8 mouse cellular contexts compared by ENCODE assay signal in genomic region chr8:121898401-121898931, GRCm38 (mm10). TPM values are rescaled to one million over a fixed set of nuclear protein-coding genes. Genes with fewer than 3 reads are reported as not detected.
DNase-seq lines count a peak whose midpoint lies in the region; ATAC-seq and TF ChIP-seq lines count a peak whose summit lies in the region.

No protein-coding gene starts in this region.

- H3K27ac ChIP-seq in MEL (ENCODE audit: control insufficient read depth, low read depth, low read length): peak overlapping the region; percentile 86
- H3K27ac ChIP-seq in forebrain, postnatal 0 days (ENCODE audit: low read depth, low read length): peak overlapping the region; percentile 87
- peak overlapping the region; percentile 89 for H3K27ac ChIP-seq in layer of hippocampus, adult 2 months

- DNase-seq in MEL (ENCODE audit: low read depth, low spot score): peak; percentile 95
- peak; percentile 59 to 74 for DNase-seq in cerebellum, adult 18-20 months
- peak; percentile 79 for DNase-seq in forebrain, postnatal 0 days
- peak; percentile 60 to 71 for DNase-seq in heart, postnatal 36 days
- DNase-seq in layer of hippocampus, adult 2 months (ENCODE audit: low spot score in 2 of 2): peak; percentile 72 to 84
- DNase-seq in lung, adult 2 months: peak; percentile 68
- peak; percentile 60 for DNase-seq in thymus, postnatal 4 days

- H3K4me3 ChIP-seq in MEL (ENCODE audit: control insufficient read depth in 1 of 2, insufficient read depth in 1 of 2, low read depth in 2 of 2, low read length in 2 of 2): peak overlapping the region; percentile 6 to 21; a peak in 2 of 4 replicates
- 0 out of 2 replicates have a peak overlapping the region, but pooled peaks have one; percentile 7 for H3K4me3 ChIP-seq in forebrain, postnatal 0 days (ENCODE audit: low read depth, low read length)
- H3K4me3 ChIP-seq in layer of hippocampus, adult 2 months: peak overlapping the region; percentile 28
- H3K4me3 ChIP-seq in lung, adult 2 months (replicated peaks; ENCODE audit: extremely low read depth, low read depth, low read length): no peak overlapping the region

- ATAC-seq in forebrain, postnatal 0 days: peak; percentile 94
- ATAC-seq in neutrophil, adult 5-6 weeks (ENCODE audit: extremely low read depth, insufficient number of reproducible peaks, low FRiP score, poor library complexity, severe bottlenecking): peak; percentile 49

- H3K4me1 ChIP-seq in MEL (ENCODE audit: control insufficient read depth in 1 of 2, insufficient read depth in 2 of 2, low read length in 2 of 2): peaks cover 22 to 50% of the 10 kb centered on the region in 2 experiments; a peak in 3 of 4 replicates
- H3K4me1 ChIP-seq in forebrain, postnatal 0 days (ENCODE audit: insufficient read depth): peaks cover 19% of the 10 kb centered on the region
- peaks cover 2% of the 10 kb centered on the region; the same call in 1 of the 2 replicates for H3K4me1 ChIP-seq in lung, adult 2 months (ENCODE audit: control insufficient read depth, insufficient read depth, low read length)

- no peak for TF ChIP-seq RAD21 in MEL (IDR thresholded peaks at IDR 0.05; ENCODE audit: low read depth, low read length)

- TF ChIP-seq EP300 in MEL (IDR thresholded peaks at IDR 0.05; ENCODE audit: low read depth in 1 of 2, low read length in 2 of 2): no peak; a peak in 1 of 4 replicates

- peaks cover 88% of the 10 kb centered on the region for H3K79me2 ChIP-seq in MEL (ENCODE audit: control insufficient read depth, insufficient read depth, low read length, poor library complexity)

- TF ChIP-seq CTCF in MEL (IDR thresholded peaks at IDR 0.05 in 2 of 3, conservative IDR thresholded peaks at IDR 0.05 in 1 of 3; ENCODE audit: control insufficient read depth in 1 of 3, insufficient read depth in 1 of 3, low read depth in 2 of 3, low read length in 3 of 3, poor library complexity in 1 of 3, severe bottlenecking in 1 of 3): peak in 2 of 3 experiments; percentile 17 to 21; a peak in 3 of 6 replicates
- TF ChIP-seq CTCF in forebrain, postnatal 0 days (IDR thresholded peaks at IDR 0.05; ENCODE audit: low read depth): peak; percentile 27; the same call in 1 of the 2 replicates
- TF ChIP-seq CTCF in layer of hippocampus, adult 2 months (conservative IDR thresholded peaks at IDR 0.05): peak; percentile 16; the same call in 1 of the 2 replicates
- no peak for TF ChIP-seq CTCF in lung, adult 2 months (IDR thresholded peaks at IDR 0.05; ENCODE audit: insufficient read depth, low read length)

- WGBS in forebrain, postnatal 0 days: 7% methylated on average over 4 of the region's 4 CpGs
- 14% methylated on average over 4 of the region's 4 CpGs for WGBS in lung, adult 2 months

- no peaks in the 10 kb centered on the region for H3K27me3 ChIP-seq in MEL (ENCODE audit: control insufficient read depth in 1 of 2, insufficient read depth in 2 of 2, low read length in 2 of 2)
- H3K27me3 ChIP-seq in forebrain, postnatal 0 days (ENCODE audit: insufficient read depth, low read length): no peaks in the 10 kb centered on the region

- H3K36me3 ChIP-seq in MEL (ENCODE audit: control insufficient read depth in 1 of 2, insufficient read depth in 2 of 2, low read length in 2 of 2): peaks cover 21 to 50% of the 10 kb centered on the region in 2 experiments; a peak in 3 of 4 replicates
- H3K36me3 ChIP-seq in forebrain, postnatal 0 days (ENCODE audit: insufficient read depth): peaks cover 16% of the 10 kb centered on the region

- peak overlapping the region; percentile 52 for H3K9ac ChIP-seq in MEL (ENCODE audit: control insufficient read depth, low read depth, low read length, poor library complexity, severe bottlenecking)
- peak overlapping the region; percentile 43 for H3K9ac ChIP-seq in forebrain, postnatal 0 days

- H3K4me2 ChIP-seq in forebrain, postnatal 0 days (ENCODE audit: low read depth): peak overlapping the region; percentile 39

- intact Hi-C loops in heart, postnatal 36 days (cut with DNase I): no loop called here

- no peak for TF ChIP-seq POLR2A in MEL (IDR thresholded peaks at IDR 0.05; ENCODE audit: control insufficient read depth in 1 of 2, insufficient read depth in 1 of 2, low read depth in 1 of 2, low read length in 2 of 2, poor library complexity in 1 of 2)
- TF ChIP-seq POLR2A in lung, adult 2 months (IDR thresholded peaks at IDR 0.05; ENCODE audit: borderline replicate concordance, extremely low read depth, low read depth, low read length): no peak

- H3K9me3 ChIP-seq in MEL (replicated peaks; ENCODE audit: insufficient read depth, low read length): no peaks in the 10 kb centered on the region
- no peaks in the 10 kb centered on the region for H3K9me3 ChIP-seq in forebrain, postnatal 0 days (ENCODE audit: low read length)

TF ChIP-seq in MEL, 35 proteins besides CTCF, POLR2A, EP300 and RAD21:
- TF ChIP-seq MYC (IDR thresholded peaks at IDR 0.05; ENCODE audit: low read depth, low read length): no peak
- TF ChIP-seq USF1 (IDR thresholded peaks at IDR 0.05; ENCODE audit: low read depth, low read length): 0 out of 2 replicates have a peak, but pooled peaks have one; percentile 20
- TF ChIP-seq ETS1 (IDR thresholded peaks at IDR 0.05; ENCODE audit: low read depth, low read length): peak; percentile 95
- TF ChIP-seq SIN3A (IDR thresholded peaks at IDR 0.05; ENCODE audit: low read length): peak; percentile 87
- TF ChIP-seq TCF12 (IDR thresholded peaks at IDR 0.05; ENCODE audit: low read depth, low read length): peak; percentile 34; the same call in 1 of the 2 replicates
- TF ChIP-seq MAX (IDR thresholded peaks at IDR 0.05; ENCODE audit: low read length): peak; percentile 53; the same call in 1 of the 2 replicates
- TF ChIP-seq JUND (IDR thresholded peaks at IDR 0.05; ENCODE audit: low read depth, low read length): no peak
- TF ChIP-seq MXI1 (IDR thresholded peaks at IDR 0.05; ENCODE audit: low read depth, low read length): peak; percentile 86
- no peak for TF ChIP-seq ZC3H11A (IDR thresholded peaks at IDR 0.05; ENCODE audit: low read depth, low read length)
- no peak for TF ChIP-seq SMC3 (IDR thresholded peaks at IDR 0.05; ENCODE audit: low read depth, low read length)
- peak; percentile 10; the same call in 1 of the 2 replicates for TF ChIP-seq ELF1 (IDR thresholded peaks at IDR 0.05; ENCODE audit: low read depth, low read length)
- no peak for TF ChIP-seq HCFC1 (IDR thresholded peaks at IDR 0.05; ENCODE audit: low read depth, low read length)

RNA-seq across cellular contexts. Expression of gene Slc7a5, which starts 9.0 kb away (rescaled TPM):
- 108 and 164 TPM in 2 replicates for total RNA-seq in MEL (2012; rRNA removed)
- polyA plus RNA-seq in MEL (2012; ENCODE audit: insufficient read depth in 1 of 2, insufficient read length in 2 of 2, low read depth in 1 of 2, low replicate concordance in 2 of 2, missing spikeins in 1 of 2): 100 to 1,000 TPM in 1 of 2 experiments, 10 to 100 TPM in 1; 55.0 to 263 TPM
- 58.1 and 99.4 TPM in 2 replicates for total RNA-seq in forebrain, postnatal 0 days (2014; rRNA removed)
- polyA plus RNA-seq in forebrain, postnatal 0 days (2015; fragmentation: Nextera tagmentation; extraction: Ambion mirVana): 64.7 and 67.9 TPM in 2 replicates
- total RNA-seq in heart, postnatal 36 days (2021): 1 to 10 TPM; 3.1 to 3.6 TPM
- 10 to 100 TPM; 66.5 to 68.7 TPM for total RNA-seq in layer of hippocampus, adult 2 months (2021)
- 11.4 and 12.1 TPM in 2 replicates for polyA plus RNA-seq in lung, adult 2 months (2012; rRNA removed)
- 4.5 and 4.9 TPM in 2 replicates for total RNA-seq in neutrophil, adult 5-6 weeks (2017)

RNA-seq across cellular contexts. Expression of gene Car5a, which starts 46.2 kb away (rescaled TPM):
- total RNA-seq in MEL (2012; rRNA removed): not detected in 2 replicates
- polyA plus RNA-seq in MEL (2012; ENCODE audit: insufficient read depth in 1 of 2, insufficient read length in 2 of 2, low read depth in 1 of 2, low replicate concordance in 2 of 2, missing spikeins in 1 of 2): under 1 TPM in 1 of 2 experiments, not detected in 1; 0.08 TPM
- 0.23 TPM in 1 of 2 replicates, not detected in the other for total RNA-seq in forebrain, postnatal 0 days (2014; rRNA removed)
- polyA plus RNA-seq in forebrain, postnatal 0 days (2015; fragmentation: Nextera tagmentation; extraction: Ambion mirVana): 0.48 and 0.52 TPM in 2 replicates
- total RNA-seq in heart, postnatal 36 days (2021): not detected
- not detected for total RNA-seq in layer of hippocampus, adult 2 months (2021)
- polyA plus RNA-seq in lung, adult 2 months (2012; rRNA removed): 0.18 and 0.26 TPM in 2 replicates
- not detected in 2 replicates for total RNA-seq in neutrophil, adult 5-6 weeks (2017)

RNA-seq across cellular contexts. Expression of gene Banp, which starts 51.1 kb away (rescaled TPM):
- total RNA-seq in MEL (2012; rRNA removed): 19.2 and 20.8 TPM in 2 replicates
- 10 to 100 TPM in 1 of 2 experiments, not detected in 1; 28.4 TPM for polyA plus RNA-seq in MEL (2012; ENCODE audit: insufficient read depth in 1 of 2, insufficient read length in 2 of 2, low read depth in 1 of 2, low replicate concordance in 2 of 2, missing spikeins in 1 of 2)
- total RNA-seq in forebrain, postnatal 0 days (2014; rRNA removed): 37.9 and 44.1 TPM in 2 replicates
- 29.3 and 30.0 TPM in 2 replicates for polyA plus RNA-seq in forebrain, postnatal 0 days (2015; fragmentation: Nextera tagmentation; extraction: Ambion mirVana)
- total RNA-seq in heart, postnatal 36 days (2021): 10 to 100 TPM in 1 of 2 experiments, 1 to 10 TPM in 1; 8.5 to 19.2 TPM
- 10 to 100 TPM; 32.7 to 61.0 TPM for total RNA-seq in layer of hippocampus, adult 2 months (2021)
- 55.2 and 57.8 TPM in 2 replicates for polyA plus RNA-seq in lung, adult 2 months (2012; rRNA removed)
- total RNA-seq in neutrophil, adult 5-6 weeks (2017): 46.5 and 88.3 TPM in 2 replicates
